Mouse (Mus musculus) brain, embryonic 14.5 days (tissue): ENCODE measurements around the gene Fam83b. TPM values are rescaled to one million over a fixed set of nuclear protein-coding genes. Genes with fewer than 3 reads are reported as not detected.

Experiments used
- DNase-seq: peaks from one replicate; pipeline ENCODE4 v3.0.0-alpha.2; 2011; ENCODE audit warnings: low read depth
- CTCF ChIP-seq: fragments of 200-500 bp; IDR thresholded peaks from 2 replicates; pipeline ENCODE4 v1.5.1; 2012; ENCODE audit warnings: inconsistent platforms, mild to moderate bottlenecking, moderate library complexity, borderline replicate concordance; ENCODE audit not compliant: insufficient read depth, insufficient read length; ENCODE audit errors: extremely low read depth
- POLR2A ChIP-seq: fragments of 200-500 bp; IDR thresholded peaks from 2 replicates; pipeline ENCODE4 v1.6.1; 2012; ENCODE audit warnings: mild to moderate bottlenecking, inconsistent platforms, borderline replicate concordance; ENCODE audit not compliant: poor library complexity, insufficient read depth, insufficient read length, severe bottlenecking; ENCODE audit errors: extremely low read depth
- polyA plus RNA-seq: library from polyadenylated mRNA; depleted of rRNA; stranded (reverse); fragments of >200 nt; gene quantifications from 2 replicates; pipeline ENCODE4 v1.2.3, GENCODE M21; 2012; rRNA removed

Fam83b gene
- polyA plus RNA-seq, 1 experiment = 0.21 TPM

GRCm38 (mm10) chr9:76505650-76506049, 61.3 kb downstream of the Fam83b start:
- TF ChIP-seq POLR2A (no peak), CTCF (no peak)
- DNase-seq = no peak

- TF ChIP-seq CTCF (no peak), POLR2A (no peak)
- no peak for DNase-seq
Observed at GRCm38 (mm10) chr9:76489737-76490136, 77.2 kb downstream of the Fam83b start.

GRCm38 (mm10) chr9:76480088-76480487, 86.8 kb downstream of the Fam83b start:
- DNase-seq = no peak
- TF ChIP-seq POLR2A = no peak
- no peak for TF ChIP-seq CTCF

GRCm38 (mm10) chr9:76469500-76469899, 97.4 kb downstream of the Fam83b start:
- TF ChIP-seq CTCF (no peak), POLR2A (no peak)
- DNase-seq = peak; percentile 9

GRCm38 (mm10) chr9:76461547-76461946, 105.4 kb downstream of the Fam83b start:
- no peak for DNase-seq
- no peak for TF ChIP-seq CTCF
- no peak for TF ChIP-seq POLR2A

GRCm38 (mm10) chr9:76455703-76456102, 111.2 kb downstream of the Fam83b start:
- DNase-seq = no peak
- TF ChIP-seq CTCF = no peak

Other genes starting within 250 kb of the Fam83b start
- 2.1 and 3.4 TPM in 2 replicates for gene Hcrtr2, start 243.3 kb downstream of the Fam83b start, polyA plus RNA-seq